Comparison of ENCODE assay signal across 8 mouse cellular contexts in genomic region chr19:4282898-4283553, GRCm38 (mm10). TPM values are rescaled to one million over a fixed set of nuclear protein-coding genes. Genes with fewer than 3 reads are reported as not detected.
DNase-seq lines count a peak whose midpoint lies in the region; ATAC-seq and TF ChIP-seq lines count a peak whose summit lies in the region.

TSS of gene Ankrd13d (minus strand) at chr19:4283137.

- peak; percentile 95 for TF ChIP-seq CTCF in gastrocnemius, adult 2 months (IDR thresholded peaks at IDR 0.05)

- peaks cover 17% of the 10 kb centered on the region for H3K4me1 ChIP-seq in hindbrain, embryonic 16.5 days (ENCODE audit: control insufficient read depth, insufficient read depth, low read depth, low read length)

- H3K4me3 ChIP-seq in gastrocnemius, adult 2 months: peak within 1 kb of the TSS; percentile 85
- peak within 1 kb of the TSS; percentile 72 for H3K4me3 ChIP-seq in hindbrain, embryonic 16.5 days (ENCODE audit: low read length)

- peak within 1 kb of the TSS; percentile 65 for H3K27ac ChIP-seq in gastrocnemius, adult 2 months
- H3K27ac ChIP-seq in hindbrain, embryonic 16.5 days (ENCODE audit: low read depth, low read length): peak within 1 kb of the TSS; percentile 85

- intact Hi-C loops in gastrocnemius, adult 2 months (cut with DNase I): loop anchor here (2.0 kb wide), 1 partner anchor 22 kb away; no protein-coding TSS in a partner anchor

- peaks cover 28% of the 10 kb centered on the region for H3K36me3 ChIP-seq in hindbrain, embryonic 16.5 days (ENCODE audit: control insufficient read depth, insufficient read depth, low read length)

- no peaks in the 10 kb centered on the region for H3K27me3 ChIP-seq in hindbrain, embryonic 16.5 days (replicated peaks; ENCODE audit: control insufficient read depth, insufficient read depth, low read length)

- H3K9ac ChIP-seq in hindbrain, embryonic 16.5 days (ENCODE audit: low read depth, low read length): peak within 1 kb of the TSS; percentile 91

- DNase-seq in gastrocnemius, adult 2 months: peak; percentile 88
- DNase-seq in left cerebral cortex, adult 18-20 months (ENCODE audit: low spot score in 2 of 2): peak; percentile 87 to 95
- peak; percentile 94 for DNase-seq in lung, postnatal 4 days
- peak; percentile 61 for DNase-seq in retina, postnatal 7 days (ENCODE audit: low read depth, low spot score)
- DNase-seq in urinary bladder, adult 18-20 months (ENCODE audit: low spot score in 2 of 2): peak; percentile 75 to 84

- 0% methylated on average over 48 of the region's 50 CpGs for WGBS in hindbrain, embryonic 16.5 days

- ATAC-seq in activated CD4-positive, CD25-positive, alpha-beta regulatory T cell, adult 4 months: peak; percentile 87
- ATAC-seq in common myeloid progenitor, adult 5-6 weeks (replicated peaks; ENCODE audit: low read depth, poor library complexity, severe bottlenecking): peak; percentile 94
- ATAC-seq in hindbrain, embryonic 16.5 days: peak; percentile 95

- H3K9me3 ChIP-seq in hindbrain, embryonic 16.5 days (ENCODE audit: control insufficient read depth, low read length): peaks cover 2% of the 10 kb centered on the region

- H3K4me2 ChIP-seq in hindbrain, embryonic 16.5 days (ENCODE audit: low read length): peak within 1 kb of the TSS; percentile 75

RNA-seq across cellular contexts. Expression of gene Ankrd13d, which starts in this region (rescaled TPM):
- 1 to 10 TPM; 1.5 to 2.1 TPM for polyA plus RNA-seq in activated CD4-positive, CD25-positive, alpha-beta regulatory T cell, adult 4 months (2017; shearing (Covaris generic))
- 0.58 and 3.7 TPM in 2 replicates for total RNA-seq in common myeloid progenitor, adult 5-6 weeks (2017)
- total RNA-seq in gastrocnemius, adult 2 months (2021): under 1 TPM; 0.45 to 0.64 TPM
- polyA plus RNA-seq in hindbrain, embryonic 16.5 days (2015; fragmentation: Nextera tagmentation; extraction: Ambion mirVana): 69.0 and 85.3 TPM in 2 replicates
- total RNA-seq in left cerebral cortex, adult 18-20 months (2021): 10 to 100 TPM; 67.2 to 71.2 TPM

Comparison
In these comparisons a context has a peak if more than half of its experiments do, and no peak if none do; other contexts are left out.
1. Peak in every context shown above with its lines: DNase-seq, ATAC-seq, H3K4me3 ChIP-seq and H3K27ac ChIP-seq.
2. RNA of gene Ankrd13d (total RNA-seq): 67.2 to 71.2 TPM in left cerebral cortex, adult 18-20 months; 0.58 to 3.7 TPM in common myeloid progenitor, adult 5-6 weeks and 0.45 to 0.64 TPM in gastrocnemius, adult 2 months; every median in the first group is over 10 times any median in the second.
3. RNA of gene Ankrd13d (polyA plus RNA-seq): 69.0 to 85.3 TPM in hindbrain, embryonic 16.5 days; 1.5 to 2.1 TPM in activated CD4-positive, CD25-positive, alpha-beta regulatory T cell, adult 4 months; every median in the first group is over 10 times any median in the second.
4. Peak in DNase-seq, H3K4me3 ChIP-seq and H3K27ac ChIP-seq in gastrocnemius, adult 2 months; RNA of the gene not detected or under 1 TPM.